Mouse (Mus musculus) lung, postnatal 0 days (tissue): ENCODE measurements around the gene Fam214a. TPM values are rescaled to one million over a fixed set of nuclear protein-coding genes. Genes with fewer than 3 reads are reported as not detected.
A peak's percentile ranks its signal among the peaks of the same experiment; 100 is the strongest.

Source experiments
- ATAC-seq: fragments of 200-750 bp; cut with Nextera tagmentation; 2 replicates; pipeline ENCODE4 v1.8.0; 2017; ENCODE audit warnings: moderate library complexity
- DNase-seq: peaks from one replicate; pipeline ENCODE4 v3.0.0-alpha.2; 2016; ENCODE audit warnings: low spot score
- H3K27ac ChIP-seq: fragments of 300-500 bp; sonication (generic); 2 replicates; pipeline ENCODE4 v1.5.1; 2014; ENCODE audit warnings: antibody characterized with exemption, mild to moderate bottlenecking, low read length, mixed read lengths
- H3K27me3 ChIP-seq: fragments of 300-500 bp; sonication (generic); replicated peaks from 2 replicates; pipeline ENCODE4 v1.6.1; 2014; ENCODE audit warnings: low read length, mixed read lengths; ENCODE audit not compliant: insufficient read depth
- H3K36me3 ChIP-seq: fragments of 300-500 bp; sonication (generic); 2 replicates; pipeline ENCODE4 v1.6.1; 2014; ENCODE audit warnings: low read length, mixed read lengths; ENCODE audit not compliant: insufficient read depth
- H3K4me1 ChIP-seq: fragments of 300-500 bp; sonication (generic); 2 replicates; pipeline ENCODE4 v1.6.1; 2014; ENCODE audit warnings: antibody characterized with exemption, low read depth, low read length, mixed read lengths; ENCODE audit not compliant: insufficient read depth
- H3K4me2 ChIP-seq: fragments of 300-500 bp; sonication (generic); replicated peaks from 2 replicates; pipeline ENCODE4 v1.6.1; 2014; ENCODE audit warnings: low read depth, mild to moderate bottlenecking, low read length, moderate library complexity, mixed read lengths
- H3K4me3 ChIP-seq: fragments of 300-500 bp; sonication (generic); 2 replicates; pipeline ENCODE4 v1.5.1; 2014; ENCODE audit warnings: low read depth, low read length
- H3K9ac ChIP-seq: fragments of 300-500 bp; sonication (generic); replicated peaks from 2 replicates; pipeline ENCODE4 v1.6.1; 2014; ENCODE audit warnings: low read depth, mild to moderate bottlenecking
- H3K9me3 ChIP-seq: fragments of 300-500 bp; sonication (generic); 2 replicates; pipeline ENCODE4 v1.6.1; 2016; ENCODE audit warnings: low read length, mixed read lengths
- CTCF ChIP-seq: IDR thresholded peaks from 2 replicates; pipeline ENCODE4 v1.5.1; 2016; ENCODE audit warnings: antibody characterized with exemption, mild to moderate bottlenecking
- EP300 ChIP-seq: IDR thresholded peaks from 2 replicates; pipeline ENCODE4 v1.6.1; 2016; ENCODE audit warnings: antibody characterized with exemption, mild to moderate bottlenecking, control low read depth
- WGBS: fragments of 180-500 bp; shearing (Covaris S2); extraction: QIAGEN DNeasy Blood & Tissue Kit; methylation state at CpG from one replicate; pipeline ENCODE4 v1.1.7; 2014; 5-methylcytosine and 5-hydroxymethylcytosine counted together
- polyA plus RNA-seq: library from polyadenylated mRNA; unstranded; fragments of >200 nt; fragmentation: Nextera tagmentation; extraction: Ambion mirVana; gene quantifications from 2 replicates; pipeline ENCODE4 v1.2.1, GENCODE M21; 2015

Fam214a gene
- polyA plus RNA-seq, 1 experiment from 2014 or later = 12.8 TPM

DNA sequence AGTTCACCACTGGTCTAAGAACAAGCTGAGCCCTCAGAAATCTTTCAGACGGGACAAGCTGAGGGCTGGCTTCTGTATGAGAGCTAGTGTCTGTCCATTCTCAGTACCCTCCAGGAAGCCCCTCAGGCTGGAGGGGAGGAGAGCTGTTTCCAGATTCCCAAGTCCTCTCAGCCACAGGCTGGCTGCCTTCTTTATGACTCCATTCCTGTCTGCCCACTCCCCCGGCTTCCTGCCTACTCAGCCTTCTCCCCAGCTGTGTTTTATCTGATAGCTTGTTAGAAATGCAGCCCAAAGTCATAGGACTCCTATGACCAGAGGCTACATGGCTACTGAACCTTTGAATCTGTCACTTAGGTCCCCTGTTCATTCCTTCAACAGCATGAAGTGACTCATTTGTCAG, 40.8 kb upstream of the Fam214a start:
- Histone ChIP-seq H3K27me3 (no peaks in the 10 kb centered on the region), H3K9ac (no peak overlapping the region), H3K4me1 (no peaks in the 10 kb centered on the region), H3K9me3 (no peaks in the 10 kb centered on the region), H3K27ac (no peak overlapping the region), H3K36me3 (no peaks in the 10 kb centered on the region), H3K4me2 (no peak overlapping the region), H3K4me3 (no peak overlapping the region)
- ATAC-seq (no peak), DNase-seq (no peak)
- no peak for TF ChIP-seq EP300
- no peak for TF ChIP-seq CTCF
- 28% methylated on average over 2 of the region's 2 CpGs for WGBS

DNA sequence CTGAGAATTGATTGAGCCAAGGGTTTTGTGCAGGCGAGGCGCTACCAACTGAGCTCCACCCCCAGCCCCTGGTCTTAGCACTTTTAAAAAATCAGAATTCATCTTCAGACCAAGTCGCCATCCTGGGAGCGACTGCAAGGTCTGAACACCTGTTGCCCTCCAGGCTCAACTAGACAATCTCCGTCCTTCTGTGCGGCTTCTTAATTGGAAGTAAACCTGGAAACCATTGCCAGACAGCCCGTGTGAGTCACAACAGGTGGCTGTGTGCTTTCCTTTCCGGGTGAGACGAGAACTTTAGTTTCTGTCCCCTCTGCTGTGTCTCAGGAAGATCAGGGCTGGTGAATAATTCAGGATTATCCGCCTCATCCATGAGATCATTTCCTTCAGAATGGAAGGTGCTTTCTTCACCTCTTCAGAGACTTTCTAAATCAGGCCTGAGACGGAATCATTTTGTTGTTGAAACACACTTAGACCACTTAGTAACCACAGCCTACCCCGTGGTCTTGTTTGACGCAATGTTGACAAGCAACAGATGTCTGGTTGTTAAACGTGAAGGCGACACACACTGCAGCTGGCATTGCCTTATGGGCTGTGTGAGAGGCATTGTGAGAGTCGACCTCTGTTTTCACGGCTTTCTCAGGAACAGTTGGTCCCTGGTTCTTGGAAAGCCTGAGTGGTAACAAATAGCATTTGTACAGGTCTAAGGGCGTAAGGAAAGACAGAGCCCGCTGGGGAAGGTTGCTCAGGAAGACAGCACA, 39.9 kb upstream of the Fam214a start:
- Histone ChIP-seq H3K27me3 (no peaks in the 10 kb centered on the region), H3K27ac (no peak overlapping the region), H3K36me3 (no peaks in the 10 kb centered on the region), H3K9ac (no peak overlapping the region), H3K4me3 (no peak overlapping the region), H3K4me2 (no peak overlapping the region), H3K4me1 (no peaks in the 10 kb centered on the region), H3K9me3 (no peaks in the 10 kb centered on the region; the same call in 1 of the 2 replicates)
- ATAC-seq (no peak), DNase-seq (peak; percentile 16)
- 68% methylated on average over 19 of the region's 19 CpGs for WGBS
- TF ChIP-seq CTCF (no peak), EP300 (no peak)

DNA sequence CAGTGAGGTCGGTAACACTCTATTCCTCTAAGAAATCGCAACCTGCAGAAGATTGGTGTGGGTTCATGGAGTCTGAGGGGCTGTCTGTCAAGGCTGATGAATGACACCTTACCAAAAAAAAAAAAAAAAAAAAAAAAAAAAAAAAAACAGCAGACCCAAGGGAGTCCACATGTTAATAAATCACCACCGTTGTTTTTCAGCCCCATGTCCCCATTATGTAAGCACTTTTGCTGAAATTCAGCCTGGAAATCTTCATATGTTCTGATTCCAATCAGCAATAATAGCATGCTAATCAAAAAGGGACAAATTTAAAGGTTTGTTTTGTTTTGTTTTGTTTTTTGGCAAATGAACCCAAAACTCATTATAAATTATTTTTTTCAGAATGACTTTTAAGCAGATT, 37.1 kb upstream of the Fam214a start:
- Histone ChIP-seq H3K4me2 (no peak overlapping the region), H3K27ac (no peak overlapping the region), H3K4me1 (no peaks in the 10 kb centered on the region), H3K9ac (no peak overlapping the region), H3K9me3 (no peaks in the 10 kb centered on the region; the same call in 1 of the 2 replicates), H3K36me3 (no peaks in the 10 kb centered on the region), H3K4me3 (no peak overlapping the region), H3K27me3 (no peaks in the 10 kb centered on the region)
- no peak for DNase-seq
- ATAC-seq = no peak
- no peak for TF ChIP-seq EP300
- no peak for TF ChIP-seq CTCF
- 79% methylated on average over 3 of the region's 3 CpGs for WGBS

DNA sequence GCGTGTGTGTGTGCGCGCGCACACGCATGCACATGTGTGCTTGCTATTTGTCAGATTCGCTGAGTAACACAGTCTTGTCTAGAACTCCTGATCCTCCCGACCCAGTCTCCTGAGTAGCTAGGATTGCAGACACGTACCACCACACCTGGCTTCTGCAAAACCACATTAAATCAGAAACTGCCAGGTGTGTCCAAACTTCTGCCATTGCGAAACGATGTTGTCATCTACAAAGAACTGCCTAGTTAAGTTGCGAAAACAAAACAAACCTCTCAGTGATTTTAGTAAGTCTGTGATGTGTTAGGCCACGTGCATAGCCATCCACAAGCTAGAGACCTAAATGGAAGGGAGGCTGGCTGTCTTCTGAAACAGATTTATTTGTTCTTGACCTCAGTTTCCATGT, 32.2 kb upstream of the Fam214a start:
- H3K27me3 ChIP-seq = no peaks in the 10 kb centered on the region
- no peaks in the 10 kb centered on the region; the same call in 1 of the 2 replicates for H3K9me3 ChIP-seq
- H3K4me2 ChIP-seq = no peak overlapping the region
- no peak overlapping the region for H3K9ac ChIP-seq
- ATAC-seq = no peak
- no peak overlapping the region for H3K27ac ChIP-seq
- no peak overlapping the region for H3K4me3 ChIP-seq
- 85% methylated on average over 12 of the region's 12 CpGs for WGBS
- no peaks in the 10 kb centered on the region for H3K36me3 ChIP-seq
- no peak for TF ChIP-seq EP300
- no peak for TF ChIP-seq CTCF
- peak; percentile 21 for DNase-seq
- no peaks in the 10 kb centered on the region for H3K4me1 ChIP-seq

DNA sequence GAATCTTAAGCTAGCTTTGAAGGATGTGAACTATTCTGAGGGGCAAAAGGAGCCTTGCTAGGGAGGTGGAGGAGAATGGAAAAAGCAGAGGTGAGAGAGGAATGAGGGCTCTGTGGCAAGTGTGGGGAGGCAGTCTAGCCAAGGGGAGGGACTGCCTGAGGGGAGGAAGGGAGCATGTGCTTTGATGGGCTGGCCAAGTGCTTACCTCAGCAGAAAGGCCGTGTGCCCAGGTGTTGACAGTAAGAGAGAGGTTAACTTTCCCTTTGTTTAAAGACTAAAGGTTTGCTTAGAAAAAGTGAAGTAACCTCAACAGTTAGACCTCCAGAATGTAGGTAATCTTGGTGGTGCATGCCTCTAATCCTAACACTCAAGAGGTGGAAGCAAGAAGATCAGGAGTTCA, 31.3 kb upstream of the Fam214a start:
- H3K9ac ChIP-seq = no peak overlapping the region

DNA sequence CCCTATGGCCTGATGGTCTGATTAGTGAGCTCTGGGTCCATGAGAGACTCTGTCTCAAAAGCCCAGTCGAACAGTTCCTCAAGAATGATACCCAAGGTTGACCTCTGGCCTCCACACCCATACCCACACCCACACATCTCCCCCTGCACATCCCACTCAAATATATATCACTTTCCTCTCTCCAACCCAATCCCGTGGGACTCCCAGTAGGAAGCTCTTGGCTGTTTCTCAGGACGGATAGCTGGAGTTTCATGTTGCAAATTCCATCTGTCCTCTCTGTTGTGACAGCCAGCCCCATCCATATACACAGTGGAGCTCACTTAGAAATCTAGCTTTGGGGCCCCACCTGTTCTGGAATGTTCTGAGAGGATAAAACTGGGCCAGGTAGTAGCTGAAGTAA, 29.8 kb upstream of the Fam214a start:
- no peaks in the 10 kb centered on the region for H3K36me3 ChIP-seq
- ATAC-seq (no peak), DNase-seq (no peak)
- no peak overlapping the region for H3K4me2 ChIP-seq
- H3K9ac ChIP-seq = no peak overlapping the region
- no peak overlapping the region for H3K4me3 ChIP-seq
- no peaks in the 10 kb centered on the region for H3K9me3 ChIP-seq
- H3K27ac ChIP-seq = no peak overlapping the region
- H3K4me1 ChIP-seq = no peaks in the 10 kb centered on the region
- TF ChIP-seq EP300 (no peak), CTCF (no peak)
- H3K27me3 ChIP-seq = no peaks in the 10 kb centered on the region
- 56% methylated on average over 3 of the region's 3 CpGs for WGBS

More for the DNA sequence above, 31.3 kb upstream of the Fam214a start:
- DNase-seq (peak; percentile 11), ATAC-seq (peak; percentile 32; the same call in 1 of the 2 replicates)
- H3K4me2 ChIP-seq = no peak overlapping the region
- no peaks in the 10 kb centered on the region for H3K36me3 ChIP-seq
- TF ChIP-seq EP300 (no peak), CTCF (no peak)
- H3K4me3 ChIP-seq = no peak overlapping the region
- no peaks in the 10 kb centered on the region; the same call in 1 of the 2 replicates for H3K9me3 ChIP-seq
- H3K27me3 ChIP-seq = no peaks in the 10 kb centered on the region
- no peaks in the 10 kb centered on the region for H3K4me1 ChIP-seq
- WGBS = 26% methylated on average over 1 of the region's 1 CpGs
- H3K27ac ChIP-seq = no peak overlapping the region
